8 mouse cellular contexts compared by ENCODE assay signal in the genomic region with DNA sequence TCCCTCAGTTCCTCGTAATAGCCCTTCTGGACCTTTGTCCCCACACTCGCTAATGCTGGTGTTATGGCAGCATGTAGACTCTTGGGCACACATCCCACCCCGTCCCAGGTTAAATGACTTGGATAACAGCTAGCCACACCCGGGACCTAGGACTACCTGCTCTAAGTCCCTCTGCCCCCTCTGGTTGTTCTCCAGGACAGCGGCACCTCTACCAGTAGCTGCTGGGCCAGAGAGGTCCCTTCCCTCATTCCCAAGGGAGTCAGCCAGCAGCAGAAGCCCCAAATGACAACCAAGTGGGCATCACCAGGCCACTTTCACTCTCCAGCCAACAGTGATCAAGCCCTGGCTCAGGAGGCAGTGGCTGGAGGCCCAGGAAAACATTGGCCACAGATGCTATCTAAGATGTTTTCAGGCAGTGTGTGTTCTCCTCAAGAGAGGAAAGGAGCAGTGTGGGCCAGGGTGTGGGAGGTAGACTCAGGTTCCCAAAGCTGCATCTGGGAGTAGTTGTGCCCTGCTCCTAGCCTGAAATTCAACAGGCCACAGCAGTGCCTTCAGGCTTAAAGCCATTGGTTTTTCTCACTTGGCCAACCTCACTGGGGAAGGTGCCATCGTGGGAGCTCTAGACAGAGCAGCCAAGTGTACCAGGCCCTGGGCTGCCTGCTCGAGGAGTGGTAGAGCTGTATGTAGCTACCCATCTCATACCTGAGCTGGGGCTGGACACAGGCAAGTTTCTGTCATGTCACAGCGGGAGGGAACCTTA. TPM values are rescaled to one million over a fixed set of nuclear protein-coding genes. Genes with fewer than 3 reads are reported as not detected.
DNase-seq lines count a peak whose midpoint lies in the region; ATAC-seq lines count a peak whose summit lies in the region.

No protein-coding gene starts in this region.

- no peak overlapping the region for H3K4me3 ChIP-seq in hindbrain, embryonic 10.5 days
- H3K4me3 ChIP-seq in hindbrain, embryonic 11.5 days (ENCODE audit: low read depth, low read length), result no peak overlapping the region
- no peak overlapping the region for H3K4me3 ChIP-seq in hindbrain, embryonic 16.5 days (ENCODE audit: low read length)

- no peak overlapping the region for H3K4me2 ChIP-seq in hindbrain, embryonic 11.5 days (replicated peaks; ENCODE audit: low read depth, low read length)
- no peak overlapping the region for H3K4me2 ChIP-seq in hindbrain, embryonic 16.5 days (ENCODE audit: low read length)

- H3K4me1 ChIP-seq in hindbrain, embryonic 10.5 days (replicated peaks), result peaks cover 74% of the 10 kb centered on the region
- H3K4me1 ChIP-seq in hindbrain, embryonic 11.5 days (replicated peaks; ENCODE audit: control insufficient read depth, insufficient read depth, low read length), result peaks cover 13% of the 10 kb centered on the region
- H3K4me1 ChIP-seq in hindbrain, embryonic 16.5 days (ENCODE audit: control insufficient read depth, insufficient read depth, low read depth, low read length), result peaks cover 66% of the 10 kb centered on the region

- DNase-seq in hindbrain, embryonic 10.5 days (ENCODE audit: low spot score), result no peak
- no peak for DNase-seq in hindbrain, embryonic 11.5 days (ENCODE audit: low spot score)
- DNase-seq in 3T3-L1 (ENCODE audit: low read depth, low spot score) (peak; percentile 40), adipocyte (ENCODE audit: low spot score) (peak; percentile 79)
- no peak for DNase-seq in thymus, postnatal 14 days
- no peak for DNase-seq in thymus, postnatal 36 days
- DNase-seq in ovary, postnatal 14 days (ENCODE audit: low spot score), result no peak

- peaks cover 12% of the 10 kb centered on the region; the same call in 1 of the 2 replicates for H3K27me3 ChIP-seq in hindbrain, embryonic 10.5 days (ENCODE audit: insufficient read depth, poor library complexity, severe bottlenecking)
- no peaks in the 10 kb centered on the region for H3K27me3 ChIP-seq in hindbrain, embryonic 11.5 days (ENCODE audit: control insufficient read depth, insufficient read depth, low read length)
- no peaks in the 10 kb centered on the region for H3K27me3 ChIP-seq in hindbrain, embryonic 16.5 days (replicated peaks; ENCODE audit: control insufficient read depth, insufficient read depth, low read length)

- H3K9ac ChIP-seq in hindbrain, embryonic 11.5 days (ENCODE audit: low read depth, low read length), result no peak overlapping the region
- peak overlapping the region; percentile 28; the same call in 1 of the 2 replicates for H3K9ac ChIP-seq in hindbrain, embryonic 16.5 days (ENCODE audit: low read depth, low read length)

- H3K9me3 ChIP-seq in hindbrain, embryonic 10.5 days, result no peaks in the 10 kb centered on the region
- H3K9me3 ChIP-seq in hindbrain, embryonic 11.5 days (ENCODE audit: control insufficient read depth, low read length), result no peaks in the 10 kb centered on the region
- H3K9me3 ChIP-seq in hindbrain, embryonic 16.5 days (ENCODE audit: control insufficient read depth, low read length), result no peaks in the 10 kb centered on the region

- WGBS in hindbrain, embryonic 10.5 days, result 86% methylated on average over 8 of the region's 8 CpGs
- 87% methylated on average over 8 of the region's 8 CpGs for WGBS in hindbrain, embryonic 11.5 days
- 84% methylated on average over 8 of the region's 8 CpGs for WGBS in hindbrain, embryonic 16.5 days

- H3K36me3 ChIP-seq in hindbrain, embryonic 10.5 days, result peaks cover 34% of the 10 kb centered on the region
- H3K36me3 ChIP-seq in hindbrain, embryonic 11.5 days (ENCODE audit: control insufficient read depth, insufficient read depth, low read length), result no peaks in the 10 kb centered on the region
- H3K36me3 ChIP-seq in hindbrain, embryonic 16.5 days (ENCODE audit: control insufficient read depth, insufficient read depth, low read length), result no peaks in the 10 kb centered on the region

- ATAC-seq in hindbrain, embryonic 11.5 days (ENCODE audit: low FRiP score), result no peak
- ATAC-seq in hindbrain, embryonic 16.5 days, result no peak

- H3K27ac ChIP-seq in hindbrain, embryonic 10.5 days, result peak overlapping the region; percentile 66
- no peak overlapping the region for H3K27ac ChIP-seq in hindbrain, embryonic 11.5 days (ENCODE audit: low read depth, low read length)
- H3K27ac ChIP-seq in hindbrain, embryonic 16.5 days (ENCODE audit: low read depth, low read length), result peak overlapping the region; percentile 98

RNA-seq across cellular contexts. Expression of a gene that starts 2.9 kb away (rescaled TPM):
- polyA plus RNA-seq in hindbrain, embryonic 10.5 days (2016; fragmentation: Nextera tagmentation; extraction: Ambion mirVana), result 6.4 and 6.9 TPM in 2 replicates
- polyA plus RNA-seq in hindbrain, embryonic 11.5 days (2014; fragmentation: Nextera tagmentation; extraction: Ambion mirVana), result 10.5 and 10.8 TPM in 2 replicates
- polyA plus RNA-seq in hindbrain, embryonic 16.5 days (2015; fragmentation: Nextera tagmentation; extraction: Ambion mirVana), result 26.4 and 28.8 TPM in 2 replicates

Comparison
In these comparisons a context has a peak if more than half of its experiments do, and no peak if none do; other contexts are left out.
1. DNase-seq: peak in 3T3-L1 (single experiment) and adipocyte (single experiment); none in hindbrain, embryonic 10.5 days (single experiment), hindbrain, embryonic 11.5 days (single experiment), thymus, postnatal 14 days (single experiment), thymus, postnatal 36 days (0 of 2) and ovary, postnatal 14 days (single experiment).